Mouse (Mus musculus) thymus, adult 18-20 months (tissue): ENCODE results near the gene Msi2.
A peak's percentile ranks its signal among the peaks of the same experiment; 100 is the strongest.

Source experiments
- DNase-seq, 2 experiments: peaks; one replicate each; pipeline ENCODE4 v3.0.0; 2022; ENCODE audit warnings: mixed read lengths in 2 of 2

Gene Msi2

DNA sequence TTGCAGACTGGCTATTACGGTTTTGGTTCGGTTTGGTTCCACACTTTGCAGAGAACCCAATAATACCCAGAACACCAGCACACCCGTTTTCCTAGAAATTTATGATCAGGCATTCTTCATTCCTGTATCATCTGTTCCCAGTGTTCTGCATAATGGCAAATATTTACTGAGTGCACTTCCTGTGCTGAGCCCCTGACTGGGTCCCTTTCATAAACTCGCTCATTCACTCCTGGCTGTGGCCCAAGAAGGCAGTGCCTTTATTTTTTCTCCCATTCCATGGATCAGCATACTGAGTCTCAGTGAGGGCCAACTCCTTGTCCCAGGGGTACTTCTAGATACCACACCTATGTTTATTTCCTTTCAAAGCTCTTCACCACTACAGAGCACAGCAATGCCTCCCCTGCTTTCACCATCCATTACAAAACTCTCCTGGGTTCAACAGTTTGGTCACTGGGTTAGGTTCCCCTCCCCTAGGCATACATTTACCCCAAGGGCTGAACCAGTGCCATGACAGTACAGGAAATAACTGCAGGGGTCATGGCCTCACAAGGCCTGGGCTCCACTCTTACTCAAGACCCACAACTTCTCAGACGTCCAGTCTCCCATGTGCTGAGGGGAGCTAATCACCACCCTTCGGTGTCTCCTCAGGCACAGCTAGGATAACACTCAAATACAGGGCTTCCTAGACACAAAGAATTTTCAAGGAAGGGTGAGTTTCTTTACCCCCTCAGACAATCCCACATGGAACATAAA is 160.3 kb downstream of the Msi2 start:
- DNase-seq: no peak

DNA sequence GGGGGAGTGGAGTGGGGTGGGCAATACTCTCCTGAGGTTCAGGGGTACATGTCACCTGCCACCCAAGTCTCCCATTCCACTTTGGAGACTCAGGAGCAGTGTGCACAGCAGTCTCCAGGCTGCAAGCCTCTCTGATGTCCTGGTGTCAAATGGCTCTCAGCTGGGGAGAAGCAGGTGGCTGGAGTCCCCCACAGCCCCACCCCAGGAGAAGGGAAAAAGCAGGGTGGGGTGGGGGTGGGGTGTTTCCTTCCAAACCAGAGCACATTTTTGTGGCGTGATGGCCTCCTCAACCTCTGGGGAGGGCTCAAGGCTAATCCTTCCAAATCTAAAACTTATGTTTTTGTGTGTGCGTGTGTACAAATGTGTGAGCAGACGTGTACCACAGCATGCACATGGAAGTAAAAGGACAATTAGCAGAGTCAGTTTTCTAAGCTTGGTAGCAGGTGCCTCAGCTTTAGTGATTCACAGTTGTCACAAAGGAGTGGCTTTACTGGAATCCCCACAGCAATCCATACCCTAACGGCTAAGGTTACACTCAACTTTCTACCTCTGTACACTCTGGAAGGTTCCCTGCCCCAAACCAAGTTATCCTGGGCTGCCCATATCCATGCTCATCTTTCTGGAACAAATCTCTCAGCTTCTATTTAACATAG is 161.1 kb downstream of the Msi2 start:
- DNase-seq: no peak

DNA sequence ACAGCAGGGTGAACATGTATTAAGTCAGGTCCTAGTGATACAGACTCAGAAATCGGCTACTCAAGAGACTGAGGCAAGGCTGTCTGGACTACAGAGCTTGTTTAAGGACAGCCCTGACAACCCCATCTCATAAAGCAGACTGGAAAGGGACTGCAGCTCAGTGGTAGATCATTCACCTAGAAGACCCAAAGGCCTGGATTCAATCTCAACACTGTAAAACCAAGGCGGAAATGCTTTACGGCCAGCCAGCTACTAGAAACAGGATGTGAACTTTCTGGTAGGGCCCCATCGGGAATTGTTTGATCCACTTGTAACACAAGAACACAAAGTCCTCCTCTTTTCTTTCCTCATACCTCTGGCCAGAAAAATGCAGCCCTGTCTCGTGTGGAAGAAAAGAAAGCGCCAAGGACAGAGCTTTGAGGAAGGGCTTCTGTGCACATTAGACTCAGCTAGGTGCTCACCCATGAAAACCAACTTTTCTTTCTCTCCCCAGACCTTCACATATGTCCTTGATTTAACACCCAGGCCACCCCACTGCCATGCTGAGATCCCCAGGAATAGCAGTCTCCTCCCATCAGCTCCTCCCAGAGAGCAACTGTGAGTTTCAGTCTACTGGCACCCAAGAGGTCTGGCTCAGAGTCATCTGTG is 162.3 kb downstream of the Msi2 start:
- no peak for DNase-seq

DNA sequence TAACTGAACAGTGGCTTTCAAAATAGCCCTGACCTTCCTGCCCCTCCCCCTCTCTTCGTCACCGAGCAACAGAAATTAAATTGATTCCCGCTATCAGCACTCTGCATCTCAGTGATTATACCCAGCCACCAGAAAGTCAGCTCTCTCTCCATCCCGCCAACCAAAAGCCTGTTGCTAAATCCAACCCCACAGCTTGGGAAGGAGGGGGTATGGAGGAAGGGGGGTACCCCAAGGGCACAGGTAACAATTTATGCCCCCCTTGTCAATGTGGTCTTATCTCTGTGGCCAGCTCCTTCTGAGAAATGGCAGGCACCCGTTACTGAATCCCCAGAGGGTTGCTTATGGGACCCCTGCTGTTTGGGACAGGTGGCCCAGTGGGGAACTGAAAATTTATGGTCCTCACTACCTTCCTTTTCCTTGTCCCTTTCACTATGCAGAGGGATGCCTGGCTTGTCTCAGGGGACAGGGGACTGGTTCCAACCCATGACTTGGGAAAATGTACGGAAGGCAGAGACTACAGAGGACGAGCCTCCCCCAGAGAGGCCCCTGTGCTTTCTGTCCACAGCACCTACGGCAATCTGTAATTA is 163.0 kb downstream of the Msi2 start:
- no peak for DNase-seq

DNA sequence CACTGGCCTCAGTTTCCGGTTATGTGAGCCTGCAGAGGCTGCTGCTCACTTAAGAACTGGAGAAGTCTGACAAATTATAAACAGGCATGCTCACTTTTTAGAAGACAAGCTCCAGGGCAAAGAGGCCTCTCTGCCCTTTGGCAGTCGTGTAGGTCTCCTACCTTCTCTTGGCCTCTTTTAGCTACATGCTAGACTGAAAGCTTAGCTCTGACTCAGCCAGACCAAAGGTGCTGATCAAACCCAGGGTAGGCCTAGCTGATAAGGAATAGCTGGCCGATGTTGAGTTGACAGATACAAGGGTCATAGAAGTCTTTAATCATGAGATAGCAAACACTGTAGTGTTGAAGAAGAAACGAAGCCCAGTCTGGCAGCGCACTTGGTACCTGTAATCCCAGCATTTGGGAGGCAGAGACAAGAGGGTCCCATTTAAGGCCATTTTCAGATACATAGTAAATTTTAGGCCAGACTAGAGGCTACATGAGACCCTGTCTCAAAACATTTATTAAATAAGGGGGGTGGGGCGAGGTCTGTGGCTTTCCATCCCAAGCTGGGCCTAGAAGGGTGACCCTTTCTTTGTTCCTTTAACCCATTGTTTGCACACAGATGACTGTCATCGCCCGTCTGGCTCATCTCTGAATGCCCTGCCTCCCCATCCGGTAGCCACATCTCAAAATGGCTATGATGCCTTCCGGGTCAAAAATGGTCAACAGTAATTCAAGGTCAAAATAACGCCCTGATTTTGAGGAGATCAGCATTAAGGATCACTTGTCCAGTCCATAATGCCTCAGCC is 164.6 kb downstream of the Msi2 start:
- DNase-seq: no peak

DNA sequence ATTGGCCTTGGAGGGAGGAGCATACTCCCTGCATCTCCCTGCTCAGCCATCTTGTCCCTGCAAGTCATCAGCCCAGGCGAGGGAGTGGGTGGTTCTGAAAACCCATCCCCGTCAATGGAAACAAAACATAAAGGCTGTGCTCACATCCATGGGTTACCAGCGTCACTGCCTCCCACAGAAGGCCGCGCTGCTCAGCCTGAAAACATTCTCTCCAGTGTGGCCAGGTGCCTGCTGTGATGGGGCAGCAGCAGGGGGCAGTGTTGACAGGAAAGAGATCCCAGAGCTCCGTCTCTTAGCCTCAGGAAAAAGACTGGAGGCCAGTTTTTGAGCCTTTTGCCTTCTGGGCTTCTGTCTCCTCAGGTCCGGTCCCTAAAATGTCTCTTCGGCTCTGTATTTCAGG is 165.3 kb downstream of the Msi2 start:
- peak; percentile 59 to 68 for DNase-seq

DNA sequence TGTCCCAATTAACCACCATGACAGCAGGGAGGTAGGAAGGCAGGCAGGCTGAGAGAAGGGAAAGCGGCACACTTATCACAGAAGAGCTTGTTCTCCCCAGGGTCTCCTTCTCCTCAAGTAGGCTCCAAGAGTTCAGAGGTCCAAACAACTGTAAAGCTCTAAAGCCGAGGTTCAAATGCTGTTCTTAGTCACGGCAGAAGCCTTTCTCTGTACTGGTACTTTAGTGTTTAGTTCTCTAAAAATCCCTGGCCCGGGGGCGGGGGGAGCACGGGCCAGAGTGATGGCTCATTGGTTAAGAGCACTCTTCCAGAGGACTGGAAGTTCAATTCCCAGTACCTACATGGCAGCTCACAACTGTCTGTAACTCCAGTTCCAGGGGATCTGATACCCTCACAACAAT is 165.9 kb downstream of the Msi2 start:
- no peak for DNase-seq

DNA sequence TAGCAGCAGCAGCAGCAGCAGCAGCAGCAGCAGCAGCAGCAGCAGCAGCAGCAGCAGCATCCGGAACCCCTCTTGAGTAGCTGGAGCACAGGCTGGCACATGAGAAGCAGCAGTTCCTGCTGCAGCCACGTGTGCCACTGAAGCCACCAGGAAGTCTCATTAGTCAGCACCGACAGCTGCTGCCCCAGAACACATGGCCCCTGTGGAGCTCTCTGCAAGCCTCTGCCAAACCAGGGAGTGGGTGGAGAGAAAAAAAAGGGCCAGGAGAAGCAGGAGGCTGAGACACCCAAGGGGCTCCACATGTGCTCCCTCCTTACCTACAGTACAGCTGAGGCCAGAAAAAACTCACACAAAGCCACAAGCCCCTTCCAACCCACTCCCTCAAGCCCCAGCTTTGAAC is 167.3 kb downstream of the Msi2 start:
- DNase-seq: peak; percentile 64 to 74

DNA sequence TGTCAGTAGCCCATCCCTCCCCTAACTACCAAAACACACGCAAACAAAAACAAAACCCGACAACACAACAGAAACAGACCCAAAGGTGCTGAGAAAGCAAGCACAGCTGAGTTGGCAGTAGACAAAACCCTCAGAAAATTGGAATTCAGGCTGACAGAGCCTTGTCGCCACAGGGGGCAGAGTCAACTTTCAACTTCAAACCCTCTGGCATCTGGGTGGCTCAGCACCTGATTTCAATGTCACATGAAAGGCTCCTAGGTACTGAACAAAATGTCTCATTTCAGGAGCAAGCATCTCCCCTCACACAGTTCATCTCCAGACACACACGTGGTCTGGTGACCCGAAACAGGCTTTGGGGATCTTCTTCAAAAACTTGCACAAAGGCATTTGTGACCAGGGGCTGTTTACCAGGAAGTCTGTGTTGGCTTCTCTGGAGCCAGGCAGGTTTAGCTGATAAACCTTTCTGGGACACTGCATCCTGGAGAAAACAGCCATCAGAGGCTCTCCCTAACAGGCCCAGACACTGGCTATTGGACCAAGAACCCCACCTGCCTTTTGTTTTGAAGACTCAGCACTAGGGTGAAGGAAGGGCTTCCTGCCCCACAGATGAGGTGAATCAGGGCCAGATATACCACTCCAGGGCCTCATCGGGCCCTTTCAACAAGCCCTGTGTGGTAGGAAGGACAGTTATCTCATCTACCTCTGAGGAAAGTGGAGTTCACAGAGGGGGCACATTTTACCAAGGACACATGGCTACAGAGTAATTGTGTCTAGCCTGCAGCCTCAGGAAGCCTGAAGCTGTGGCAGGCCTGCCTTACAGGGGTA is 168.0 kb downstream of the Msi2 start:
- no peak for DNase-seq

DNA sequence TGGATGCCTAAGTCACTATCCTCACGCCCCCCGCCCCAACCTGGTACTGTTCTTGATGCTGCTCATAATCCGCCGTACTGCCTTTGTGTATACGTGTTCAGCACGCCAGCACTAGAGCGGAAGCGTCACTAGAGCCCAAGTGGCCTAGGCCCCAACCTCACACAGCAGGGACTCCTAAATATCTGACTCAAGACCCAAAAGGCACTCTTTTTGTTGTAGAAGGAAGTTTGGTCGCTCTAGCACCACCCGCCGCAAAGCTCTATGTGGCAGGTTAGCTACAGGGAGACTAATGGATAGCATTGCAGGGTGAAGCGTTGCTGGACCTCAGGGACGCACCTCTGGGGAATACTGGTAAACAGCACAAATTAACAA is 168.8 kb downstream of the Msi2 start:
- DNase-seq: no peak

DNA sequence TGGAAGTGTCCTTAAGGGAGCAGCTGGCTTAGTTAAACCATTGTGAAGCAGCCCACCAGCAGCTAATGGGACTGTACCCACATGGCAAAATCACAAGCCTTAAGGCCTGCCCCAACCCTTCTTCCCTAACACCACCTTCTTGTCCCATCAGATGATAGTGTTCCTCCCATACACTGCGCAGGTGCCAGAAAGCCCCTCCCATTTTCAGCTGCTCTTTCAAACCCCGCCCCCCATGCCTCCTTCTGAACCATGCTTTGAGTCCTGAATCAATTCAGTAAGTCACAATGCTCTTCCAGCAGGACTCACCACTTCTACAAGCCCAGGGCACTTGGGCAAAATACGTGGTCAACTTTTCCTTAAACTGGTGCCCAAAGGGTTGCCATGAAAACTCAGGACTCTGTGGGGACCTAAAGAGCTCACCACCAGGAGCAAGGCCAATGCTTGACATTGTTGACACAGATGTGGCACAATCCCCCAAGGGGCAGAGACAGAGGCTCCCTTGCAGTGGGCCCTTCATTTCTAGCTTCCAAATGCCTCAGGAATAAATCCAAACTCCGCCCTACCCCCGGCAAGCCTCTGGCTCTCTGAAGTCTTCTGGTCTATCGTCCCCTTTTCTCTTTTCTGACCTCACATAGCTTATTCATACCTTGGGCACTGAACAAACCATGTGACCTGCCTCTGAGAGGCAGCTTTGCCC is 169.3 kb downstream of the Msi2 start:
- DNase-seq: no peak

DNA sequence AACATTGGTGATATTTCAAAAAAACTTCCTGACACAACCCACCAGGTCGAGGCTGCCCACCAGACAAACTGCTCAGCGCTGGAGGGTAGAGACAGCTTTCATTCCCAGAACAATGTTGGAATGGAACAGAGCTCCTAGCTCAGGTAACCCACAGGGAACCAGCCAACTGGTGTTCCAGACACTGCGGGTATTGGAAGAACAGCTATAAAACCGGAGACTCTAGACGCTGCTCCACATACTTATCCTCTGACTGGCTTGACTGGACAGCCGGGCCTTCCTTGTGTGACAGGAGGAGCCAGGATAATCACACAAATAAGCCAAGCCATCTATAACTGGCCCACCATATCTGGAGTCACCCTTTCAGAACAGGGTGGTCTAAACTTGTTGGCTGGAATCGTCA is 169.9 kb downstream of the Msi2 start:
- DNase-seq: no peak

DNA sequence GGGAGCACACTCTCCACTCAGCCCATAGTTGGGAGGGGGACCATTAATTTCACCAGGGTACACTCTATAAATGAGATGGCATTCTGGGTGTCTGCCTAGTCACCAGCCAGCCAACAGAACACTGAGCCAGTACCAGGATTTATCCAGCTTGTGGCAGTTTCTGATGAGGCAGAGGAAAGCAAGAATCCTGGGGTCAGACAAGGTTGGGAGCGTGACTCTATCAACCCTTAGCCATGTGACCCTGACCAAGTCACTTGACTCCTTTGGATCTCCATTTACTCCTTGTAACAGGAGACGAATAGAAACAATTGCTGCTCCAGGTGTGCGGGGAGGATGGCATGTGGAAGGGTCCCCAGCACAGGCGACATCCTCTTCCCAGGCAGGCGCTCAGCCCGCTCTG is 174.5 kb downstream of the Msi2 start:
- no peak for DNase-seq

DNA sequence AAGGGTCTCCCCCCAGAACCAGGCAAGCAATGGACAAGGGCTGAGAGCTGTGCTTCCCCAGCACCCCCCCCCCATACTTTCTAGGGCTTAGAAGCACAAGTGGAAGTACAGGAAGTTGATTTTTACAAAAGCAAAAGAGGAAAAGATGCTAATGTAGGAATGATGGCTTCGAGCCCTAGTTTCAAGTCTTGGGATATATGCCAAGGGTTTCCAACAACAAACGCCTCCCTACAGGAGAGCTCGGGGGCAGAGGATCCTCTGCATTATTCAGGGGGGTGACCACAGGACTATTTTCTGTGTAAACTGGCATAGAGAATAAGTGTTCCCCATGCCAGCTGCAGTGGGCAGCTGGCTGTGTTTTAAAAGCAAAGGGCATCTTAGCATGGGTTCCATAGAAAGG is 175.5 kb downstream of the Msi2 start:
- no peak for DNase-seq

DNA sequence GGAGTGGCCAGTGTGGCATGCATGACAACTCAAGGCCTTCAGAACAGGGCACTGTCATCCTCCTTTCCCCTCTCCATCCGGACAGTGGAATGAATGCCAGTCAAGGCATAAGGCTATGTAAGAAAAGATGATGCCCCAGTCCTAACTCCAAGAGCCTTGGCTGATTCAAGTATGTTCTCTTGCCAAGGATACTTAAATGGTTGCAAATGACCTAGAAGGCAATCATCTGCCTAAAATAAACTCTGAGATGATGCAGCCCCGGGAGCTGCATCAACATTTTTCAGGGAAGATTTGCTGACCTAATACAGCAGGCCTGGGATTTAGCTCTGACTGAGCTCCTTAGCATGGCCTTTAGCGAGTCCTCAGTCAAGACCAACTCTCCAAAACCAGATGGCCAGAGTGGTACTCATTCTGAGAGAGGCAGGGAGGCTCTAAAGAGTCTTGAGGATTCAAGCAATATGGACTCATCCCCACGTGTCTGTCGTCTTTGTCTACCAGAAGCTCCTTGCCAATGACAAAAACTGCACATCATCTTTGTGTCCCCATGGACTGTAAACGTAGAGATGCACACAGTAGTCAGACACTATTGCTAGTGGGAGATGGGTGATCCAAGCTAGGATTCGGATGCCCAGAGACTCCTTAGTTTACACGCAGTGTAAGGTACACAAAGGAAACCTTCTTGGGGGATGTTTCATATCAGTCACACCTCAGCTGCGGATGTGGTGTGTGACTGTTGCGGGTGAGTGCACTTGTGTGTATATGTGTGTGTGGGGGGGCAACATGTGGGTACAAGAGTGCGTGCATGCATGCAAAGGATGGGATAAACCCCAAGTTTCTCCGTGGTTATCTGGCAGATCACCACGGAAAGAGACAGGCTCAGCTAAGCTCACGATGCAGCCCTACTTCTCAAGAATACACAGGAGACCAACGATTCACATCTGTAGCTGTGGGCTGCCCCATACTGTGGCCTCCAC is 176.4 kb downstream of the Msi2 start:
- no peak for DNase-seq

DNA sequence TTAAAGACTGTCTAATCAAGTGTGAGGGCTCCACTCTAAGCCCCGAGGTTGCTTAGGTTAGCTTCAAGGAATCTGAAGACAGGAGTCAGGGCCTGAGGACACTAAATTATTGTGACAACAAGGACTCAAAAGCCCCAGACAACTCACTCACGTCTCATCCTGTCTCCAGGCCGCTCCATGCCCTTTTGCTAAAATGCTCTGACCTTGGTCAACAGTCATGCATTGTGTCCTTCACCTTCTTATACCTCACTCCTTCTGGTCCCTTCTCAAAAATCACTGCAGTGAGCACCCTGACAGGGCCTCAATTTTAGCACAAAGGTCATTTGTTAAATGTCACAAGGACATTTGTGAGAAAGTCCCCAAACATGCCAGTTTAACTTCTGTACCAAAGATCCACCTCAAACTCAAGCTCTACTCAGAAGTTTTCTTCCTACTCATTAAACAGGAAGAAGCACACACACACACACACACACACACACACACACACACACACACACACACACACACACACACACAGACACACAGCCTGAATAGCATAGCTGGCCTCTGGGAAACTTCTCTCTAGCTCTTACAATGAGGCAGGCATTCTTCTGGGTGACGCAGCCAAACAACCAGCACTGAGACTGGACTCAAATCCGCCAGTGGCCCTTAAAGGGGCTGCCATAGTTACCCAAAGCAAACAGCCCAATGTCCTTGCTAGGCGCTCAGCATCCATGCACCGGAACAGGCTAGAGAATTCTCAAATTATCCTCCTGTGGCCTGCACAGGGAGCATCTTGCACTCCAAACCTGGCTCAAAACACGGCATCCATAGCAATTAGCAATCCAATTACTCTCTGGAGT is 178.5 kb downstream of the Msi2 start:
- DNase-seq: no peak

DNA sequence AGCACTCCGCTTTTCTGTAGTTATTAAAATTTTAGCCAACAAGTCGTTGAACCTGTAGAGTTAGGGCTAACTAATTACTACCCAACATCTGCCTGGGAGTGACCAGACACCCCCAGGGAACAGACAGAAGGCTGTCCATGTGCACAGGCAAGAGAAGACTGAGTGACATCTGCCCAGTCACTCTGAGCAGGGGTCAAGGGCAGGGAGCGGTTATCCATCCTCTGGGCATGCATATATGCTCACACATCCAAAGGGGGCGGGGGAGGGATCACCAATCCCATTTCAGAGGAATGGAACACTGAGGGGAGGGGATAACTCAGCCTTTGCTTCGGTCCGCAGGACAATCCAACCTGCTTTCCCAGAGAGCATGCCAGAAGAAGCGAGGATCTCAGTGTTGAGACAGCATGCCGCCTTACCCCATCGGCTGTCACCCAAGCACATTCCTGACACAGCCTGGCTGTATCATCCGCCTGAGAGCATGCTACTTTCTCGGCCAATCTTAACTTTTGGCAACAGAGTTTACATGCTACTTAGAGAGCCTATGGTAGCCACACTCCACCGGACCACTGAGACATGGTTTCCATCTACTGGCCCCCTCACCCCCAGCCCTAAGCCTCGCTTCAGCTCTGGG is 179.5 kb downstream of the Msi2 start:
- DNase-seq: no peak

DNA sequence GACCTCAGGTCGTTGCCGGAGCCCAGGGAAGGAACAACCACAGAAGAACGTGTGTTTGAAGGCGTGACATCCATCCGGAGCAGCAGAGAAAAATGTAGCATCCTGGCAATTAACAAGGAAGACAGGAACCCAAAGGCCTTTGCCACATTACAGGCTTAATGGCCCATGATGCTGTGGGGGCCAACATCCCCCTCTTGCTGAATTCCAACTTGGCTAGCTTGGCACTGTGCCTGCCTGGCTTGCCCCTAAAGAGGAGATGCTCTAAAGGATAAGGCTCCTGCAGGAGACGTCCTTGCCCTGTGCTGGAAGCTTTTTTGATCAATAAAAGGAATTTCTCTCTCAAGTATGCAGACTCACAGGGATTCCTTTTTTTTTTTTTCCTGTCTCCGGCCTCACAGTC is 181.0 kb downstream of the Msi2 start:
- DNase-seq: no peak

DNA sequence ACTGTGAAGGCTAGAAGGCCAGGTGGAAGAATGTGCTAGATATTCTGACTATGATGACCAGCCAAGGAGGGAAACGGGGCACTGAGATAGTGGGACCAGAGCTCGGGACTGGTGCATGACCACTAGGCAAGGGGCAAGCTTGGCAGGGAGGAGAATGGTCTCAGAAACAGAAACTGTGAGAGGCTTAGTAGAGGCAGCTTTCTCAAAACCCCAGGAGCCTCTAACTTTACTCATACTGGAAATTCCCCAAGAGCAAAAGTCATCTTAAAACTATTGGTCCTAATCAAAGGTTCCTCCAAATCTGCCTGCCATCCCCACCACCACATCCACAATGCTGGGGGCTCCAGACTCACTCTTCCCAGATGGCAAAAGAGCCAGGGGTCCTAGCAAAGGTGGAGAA is 181.5 kb downstream of the Msi2 start:
- DNase-seq: no peak
